Mouse (Mus musculus) spleen, adult 2 months (tissue): ENCODE measurements around the gene Clrn3.

ENCODE experiments used
- CTCF ChIP-seq: fragments of 200-500 bp; IDR thresholded peaks from 2 replicates; pipeline ENCODE4 v1.5.1; 2011; ENCODE audit warnings: mild to moderate bottlenecking, inconsistent platforms; ENCODE audit not compliant: insufficient read depth, insufficient read length, insufficient replicate concordance; ENCODE audit errors: extremely low read depth
- POLR2A ChIP-seq: fragments of 200-500 bp; IDR thresholded peaks from 2 replicates; pipeline ENCODE4 v1.6.1; 2011; ENCODE audit warnings: low read depth, low read length, inconsistent platforms

GRCm38 (mm10) chr7:135509272-135509671 lies 19.2 kb downstream of the Clrn3 start:
- no peak for TF ChIP-seq CTCF
- TF ChIP-seq POLR2A = no peak
